Comparison of ENCODE assay signal across 25 mouse cellular contexts in the genomic region with DNA sequence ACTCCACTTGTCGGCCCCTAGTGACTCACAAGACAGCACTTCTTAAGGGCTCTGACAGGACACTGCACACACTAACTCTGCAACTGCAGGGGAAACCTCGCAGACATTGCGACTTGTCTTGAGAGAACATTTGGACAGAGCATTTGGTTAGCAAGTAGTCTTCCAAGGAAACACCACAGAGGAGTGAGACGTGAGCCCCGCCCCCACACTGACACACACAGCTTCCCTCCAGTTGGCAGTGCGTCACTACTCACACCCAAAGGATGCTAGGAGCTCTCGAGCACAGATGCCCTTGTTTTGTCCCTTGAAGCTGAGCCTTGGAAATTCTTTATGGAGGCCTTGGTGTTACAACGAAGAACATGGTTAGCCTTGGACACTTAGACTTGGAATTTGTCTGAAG.
DNase-seq lines count a peak whose midpoint lies in the region; ATAC-seq lines count a peak whose summit lies in the region.
"Had no signal": no experiment of that assay in that cellular context is flagged by ENCODE, and none has a peak within 500 bp of the region (broad histone marks: within the 10 kb centered on the region; RNA-seq: fewer than 3 reads in every experiment).

No protein-coding gene starts in this region.

- 86% methylated on average over 8 of the region's 8 CpGs for WGBS in midbrain, embryonic 14.5 days

- no peak overlapping the region for H3K4me2 ChIP-seq in midbrain, embryonic 14.5 days (ENCODE audit: low read length)
- H3K4me2 ChIP-seq: intestine, embryonic 15.5 days; limb, embryonic 13.5 days; liver, embryonic 12.5 days; midbrain, embryonic 15.5 days; neural tube, embryonic 12.5 days had no signal

- H3K9ac ChIP-seq in midbrain, embryonic 14.5 days (replicated peaks; ENCODE audit: low read length), result no peak overlapping the region
- H3K9ac ChIP-seq: intestine, embryonic 15.5 days; limb, embryonic 13.5 days; liver, embryonic 12.5 days; midbrain, embryonic 15.5 days; neural tube, embryonic 12.5 days had no signal

- H3K4me1 ChIP-seq in midbrain, embryonic 14.5 days (ENCODE audit: control insufficient read depth, insufficient read depth, low read length), result 0 out of 2 replicates have a peak, but pooled peaks cover 2% of the 10 kb centered on the region
- H3K4me1 ChIP-seq: intestine, embryonic 15.5 days; limb, embryonic 13.5 days; liver, embryonic 12.5 days; neural tube, embryonic 12.5 days had no signal

- H3K27me3 ChIP-seq in midbrain, embryonic 14.5 days (ENCODE audit: control insufficient read depth, insufficient read depth, low read length), result no peaks in the 10 kb centered on the region
- H3K27me3 ChIP-seq: CH12.LX; intestine, embryonic 15.5 days; limb, embryonic 13.5 days; liver, embryonic 12.5 days; midbrain, embryonic 15.5 days; neural tube, embryonic 12.5 days had no signal

- no peak for ATAC-seq in midbrain, embryonic 14.5 days (ENCODE audit: low FRiP score, low TSS enrichment)
- ATAC-seq: forebrain, embryonic 14.5 days; hindbrain, embryonic 16.5 days; liver, embryonic 12.5 days; midbrain, embryonic 15.5 days had no signal

- H3K4me3 ChIP-seq in midbrain, embryonic 14.5 days (replicated peaks; ENCODE audit: low read depth, low read length), result no peak overlapping the region
- H3K4me3 ChIP-seq: hindbrain, embryonic 10.5 days; intestine, embryonic 15.5 days; limb, embryonic 13.5 days; liver, embryonic 12.5 days; midbrain, embryonic 15.5 days; neural tube, embryonic 12.5 days had no signal

- peak; percentile 39 for DNase-seq in adrenal gland, postnatal 25 days
- no peak for DNase-seq in adrenal gland, adult 2 months
- peak; percentile 39 to 54 for DNase-seq in left cerebral cortex, adult 18-20 months (ENCODE audit: low spot score in 2 of 2)
- no peak for DNase-seq in left cerebral cortex, adult 9 months (ENCODE audit: low spot score in 2 of 2)
- DNase-seq in right cerebral cortex, postnatal 14 days, result peak; percentile 29
- DNase-seq in right cerebral cortex, postnatal 10 days (ENCODE audit: low spot score in 2 of 2), result no peak
- DNase-seq in midbrain, embryonic 14.5 days, result no peak
- DNase-seq: B cell, adult 2 months; cerebellum, adult 9-10 months; gastrocnemius, postnatal 36 days; kidney, adult 8-10 months; kidney, postnatal 10 days; lung, adult 18-20 months; lung, postnatal 14 days had no signal

- H3K9me3 ChIP-seq in midbrain, embryonic 14.5 days (ENCODE audit: control insufficient read depth, low read length), result no peaks in the 10 kb centered on the region
- H3K9me3 ChIP-seq: G1E; hindbrain, embryonic 10.5 days; intestine, embryonic 15.5 days; limb, embryonic 13.5 days; liver, embryonic 12.5 days; midbrain, embryonic 15.5 days; neural tube, embryonic 12.5 days had no signal

- H3K36me3 ChIP-seq in midbrain, embryonic 14.5 days (ENCODE audit: control insufficient read depth, insufficient read depth, low read length), result no peaks in the 10 kb centered on the region
- H3K36me3 ChIP-seq: hindbrain, embryonic 10.5 days; intestine, embryonic 15.5 days; limb, embryonic 13.5 days; liver, embryonic 12.5 days; midbrain, embryonic 15.5 days; neural tube, embryonic 12.5 days had no signal

- no peak overlapping the region for H3K27ac ChIP-seq in midbrain, embryonic 14.5 days (replicated peaks; ENCODE audit: low read depth, low read length)
- H3K27ac ChIP-seq: hindbrain, embryonic 10.5 days; intestine, embryonic 15.5 days; limb, embryonic 13.5 days; liver, embryonic 12.5 days; midbrain, embryonic 15.5 days; neural tube, embryonic 12.5 days; stomach, postnatal 0 days had no signal

Comparison
In these comparisons a context has a peak if more than half of its experiments do, and no peak if none do; other contexts are left out.
1. DNase-seq: peak in adrenal gland, postnatal 25 days (single experiment), left cerebral cortex, adult 18-20 months (2 of 2) and right cerebral cortex, postnatal 14 days (single experiment); none in adrenal gland, adult 2 months (single experiment), left cerebral cortex, adult 9 months (0 of 2), right cerebral cortex, postnatal 10 days (0 of 2) and midbrain, embryonic 14.5 days (single experiment).